Mouse (Mus musculus) lung, postnatal 0 days (tissue): ENCODE results near the gene Creb3l2. TPM values are rescaled to one million over a fixed set of nuclear protein-coding genes. Genes with fewer than 3 reads are reported as not detected.

ENCODE experiments used
- ATAC-seq: fragments of 200-750 bp; cut with Nextera tagmentation; 2 replicates; pipeline ENCODE4 v1.8.0; 2017; ENCODE audit warnings: moderate library complexity
- DNase-seq: peaks from one replicate; pipeline ENCODE4 v3.0.0-alpha.2; 2016; ENCODE audit warnings: low spot score
- H3K27ac ChIP-seq: fragments of 300-500 bp; sonication (generic); 2 replicates; pipeline ENCODE4 v1.5.1; 2014; ENCODE audit warnings: antibody characterized with exemption, mild to moderate bottlenecking, low read length, mixed read lengths
- H3K27me3 ChIP-seq: fragments of 300-500 bp; sonication (generic); replicated peaks from 2 replicates; pipeline ENCODE4 v1.6.1; 2014; ENCODE audit warnings: low read length, mixed read lengths; ENCODE audit not compliant: insufficient read depth
- H3K36me3 ChIP-seq: fragments of 300-500 bp; sonication (generic); 2 replicates; pipeline ENCODE4 v1.6.1; 2014; ENCODE audit warnings: low read length, mixed read lengths; ENCODE audit not compliant: insufficient read depth
- H3K4me1 ChIP-seq: fragments of 300-500 bp; sonication (generic); 2 replicates; pipeline ENCODE4 v1.6.1; 2014; ENCODE audit warnings: antibody characterized with exemption, low read depth, low read length, mixed read lengths; ENCODE audit not compliant: insufficient read depth
- H3K4me2 ChIP-seq: fragments of 300-500 bp; sonication (generic); replicated peaks from 2 replicates; pipeline ENCODE4 v1.6.1; 2014; ENCODE audit warnings: low read depth, mild to moderate bottlenecking, low read length, moderate library complexity, mixed read lengths
- H3K4me3 ChIP-seq: fragments of 300-500 bp; sonication (generic); 2 replicates; pipeline ENCODE4 v1.5.1; 2014; ENCODE audit warnings: low read depth, low read length
- H3K9ac ChIP-seq: fragments of 300-500 bp; sonication (generic); replicated peaks from 2 replicates; pipeline ENCODE4 v1.6.1; 2014; ENCODE audit warnings: low read depth, mild to moderate bottlenecking
- H3K9me3 ChIP-seq: fragments of 300-500 bp; sonication (generic); 2 replicates; pipeline ENCODE4 v1.6.1; 2016; ENCODE audit warnings: low read length, mixed read lengths
- CTCF ChIP-seq: IDR thresholded peaks from 2 replicates; pipeline ENCODE4 v1.5.1; 2016; ENCODE audit warnings: antibody characterized with exemption, mild to moderate bottlenecking
- EP300 ChIP-seq: IDR thresholded peaks from 2 replicates; pipeline ENCODE4 v1.6.1; 2016; ENCODE audit warnings: antibody characterized with exemption, mild to moderate bottlenecking, control low read depth
- WGBS: fragments of 180-500 bp; shearing (Covaris S2); extraction: QIAGEN DNeasy Blood & Tissue Kit; methylation state at CpG from one replicate; pipeline ENCODE4 v1.1.7; 2014; 5-methylcytosine and 5-hydroxymethylcytosine counted together
- polyA plus RNA-seq: library from polyadenylated mRNA; unstranded; fragments of >200 nt; fragmentation: Nextera tagmentation; extraction: Ambion mirVana; gene quantifications from 2 replicates; pipeline ENCODE4 v1.2.1, GENCODE M21; 2015

The Creb3l2 gene
- polyA plus RNA-seq, 1 experiment from 2014 or later: 23.8 TPM

DNA sequence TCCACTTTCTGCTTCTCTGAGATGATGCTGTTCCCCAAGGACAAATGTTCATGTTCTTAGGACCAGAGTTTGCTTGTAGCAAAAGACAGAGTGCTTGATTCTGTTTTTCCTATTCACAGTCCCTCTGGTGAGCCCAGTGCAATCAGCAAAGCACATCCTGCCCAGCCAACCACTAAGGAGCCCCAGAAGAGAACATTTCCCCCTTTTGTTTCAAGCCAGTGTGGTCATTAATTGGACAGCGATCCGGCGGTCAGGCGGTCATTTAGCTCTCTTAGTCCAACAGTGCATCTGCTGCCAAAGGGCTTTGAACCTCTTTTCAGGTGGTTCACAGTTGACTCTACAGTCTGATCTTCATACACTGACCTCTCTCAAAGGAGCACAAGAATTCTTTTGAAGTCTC is 131.3 kb downstream of the Creb3l2 start:
- H3K36me3 ChIP-seq: no peaks in the 10 kb centered on the region
- H3K27ac ChIP-seq: no peak overlapping the region
- 69% methylated on average over 4 of the region's 4 CpGs for WGBS
- H3K9ac ChIP-seq: no peak overlapping the region
- no peaks in the 10 kb centered on the region for H3K9me3 ChIP-seq
- no peak overlapping the region for H3K4me2 ChIP-seq
- H3K4me3 ChIP-seq: no peak overlapping the region
- H3K4me1 ChIP-seq: no peaks in the 10 kb centered on the region
- TF ChIP-seq EP300 (no peak), CTCF (no peak)
- DNase-seq: no peak
- ATAC-seq: no peak
- H3K27me3 ChIP-seq: no peaks in the 10 kb centered on the region

DNA sequence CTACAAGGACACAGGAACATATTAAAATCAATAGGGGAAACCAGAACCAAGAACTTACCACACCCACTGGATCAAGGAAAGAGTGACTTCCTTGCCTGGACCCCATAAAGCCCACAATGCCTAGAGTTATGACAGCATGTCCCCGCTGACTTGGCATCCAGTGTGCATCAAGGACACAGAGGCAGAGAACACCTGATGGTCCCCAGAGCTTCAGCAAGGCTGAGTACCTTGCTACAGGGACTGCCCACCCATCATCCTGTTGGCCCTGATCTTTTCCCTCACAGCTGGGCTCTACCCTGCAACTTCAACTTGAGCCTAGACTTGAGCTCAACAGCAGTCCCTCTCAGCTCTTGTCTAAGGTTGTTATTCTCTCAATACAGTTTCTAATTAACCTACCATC is 135.3 kb downstream of the Creb3l2 start:
- Histone ChIP-seq H3K36me3 (no peaks in the 10 kb centered on the region), H3K4me2 (no peak overlapping the region), H3K4me3 (no peak overlapping the region), H3K9me3 (no peaks in the 10 kb centered on the region), H3K4me1 (no peaks in the 10 kb centered on the region), H3K27me3 (peaks cover 1% of the 10 kb centered on the region; the same call in 1 of the 2 replicates), H3K27ac (no peak overlapping the region), H3K9ac (no peak overlapping the region)
- no peak for TF ChIP-seq EP300
- TF ChIP-seq CTCF: no peak
- ATAC-seq: no peak
- no peak for DNase-seq
- whole genome bisulfite sequencing: 80% methylated on average over 1 of the region's 1 CpGs

DNA sequence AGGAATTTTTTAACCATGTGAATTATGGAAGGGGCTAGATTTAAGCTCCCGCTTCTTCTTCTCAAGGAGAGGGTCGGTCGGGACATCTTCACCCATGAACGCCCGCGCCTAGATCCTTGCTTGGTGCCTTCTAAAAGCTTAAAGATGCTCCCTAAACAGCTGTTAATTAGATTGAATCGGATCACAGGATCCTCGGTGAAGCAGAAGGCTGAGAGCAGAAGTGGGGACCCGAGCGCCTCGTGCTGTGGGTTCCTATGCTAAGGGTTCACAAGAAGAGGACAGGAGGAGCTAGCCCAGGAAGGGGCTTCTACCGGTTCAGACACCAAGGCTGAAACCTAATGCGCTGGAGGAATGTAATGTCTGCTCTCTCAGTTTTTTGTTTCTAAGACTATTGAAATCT is 141.5 kb downstream of the Creb3l2 start:
- WGBS: 13% methylated on average over 13 of the region's 13 CpGs
- DNase-seq (no peak), ATAC-seq (no peak)
- Histone ChIP-seq H3K4me3 (peak overlapping the region; percentile 52; the same call in 1 of the 2 replicates), H3K27me3 (peaks cover 25% of the 10 kb centered on the region), H3K27ac (no peak overlapping the region), H3K4me2 (no peak overlapping the region; the same call in 1 of the 2 replicates), H3K4me1 (peaks cover 2% of the 10 kb centered on the region; the same call in 1 of the 2 replicates), H3K36me3 (no peaks in the 10 kb centered on the region), H3K9me3 (no peaks in the 10 kb centered on the region), H3K9ac (no peak overlapping the region)
- TF ChIP-seq EP300 (no peak), CTCF (no peak)

DNA sequence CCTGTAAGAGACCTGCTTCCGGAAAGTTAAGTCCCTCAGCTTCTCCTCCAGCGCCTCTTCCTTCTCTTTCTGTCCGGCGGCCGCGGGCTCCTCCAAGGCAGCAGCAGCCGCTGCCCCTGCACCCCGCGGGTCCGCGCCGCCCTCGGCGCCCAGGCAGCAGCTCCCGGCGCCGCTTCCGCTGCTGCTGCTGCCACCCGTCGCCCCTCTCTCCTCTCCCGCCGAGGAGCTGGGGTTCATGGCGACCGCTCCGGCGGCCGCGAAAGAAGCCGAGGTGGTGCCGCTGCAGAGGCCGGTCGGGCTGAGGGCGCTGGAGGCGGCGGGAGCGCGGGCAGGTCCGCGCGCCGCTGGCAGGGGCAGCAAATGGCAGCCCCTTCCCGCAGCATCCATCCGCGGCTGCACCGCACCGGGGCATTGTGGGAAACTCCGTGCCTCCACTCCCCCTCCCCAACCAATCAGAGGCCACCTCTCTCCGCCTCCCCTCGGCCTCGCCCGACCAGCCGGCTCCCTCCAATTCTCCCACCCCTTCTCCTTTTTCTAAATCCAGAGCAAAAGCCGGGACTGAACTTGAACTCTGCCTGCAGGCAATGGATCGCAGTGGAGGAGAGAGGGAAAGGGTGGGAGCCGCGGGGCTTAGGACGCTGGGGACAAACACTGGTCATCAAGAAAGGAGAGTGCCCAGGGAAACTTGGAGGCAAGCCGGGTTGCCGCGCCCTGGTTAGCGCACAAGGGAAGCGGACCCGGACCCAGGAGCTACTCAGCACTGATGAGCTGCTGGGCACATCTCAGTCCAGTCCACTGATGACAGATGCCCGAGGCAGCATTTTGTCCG is 142.2 kb downstream of the Creb3l2 start, which contains the start of gene Dgki:
Gene Dgki (minus strand): TSS at position 623 of the 829 bp plus-strand sequence.
- no peaks in the 10 kb centered on the region for H3K9me3 ChIP-seq
- DNase-seq: peak; percentile 22
- TF ChIP-seq EP300 (no peak), CTCF (no peak)
- peaks cover 2% of the 10 kb centered on the region; the same call in 1 of the 2 replicates for H3K4me1 ChIP-seq
- H3K27me3 ChIP-seq: peaks cover 25% of the 10 kb centered on the region
- ATAC-seq: peak; percentile 38
- peak within 1 kb of the TSS; percentile 52 for H3K4me3 ChIP-seq
- no peak within 1 kb of the TSS for H3K9ac ChIP-seq
- peak within 1 kb of the TSS; percentile 89 for H3K4me2 ChIP-seq
- H3K27ac ChIP-seq: no peak within 1 kb of the TSS
- no peaks in the 10 kb centered on the region for H3K36me3 ChIP-seq
- 5% methylated on average over 42 of the region's 65 CpGs for WGBS

DNA sequence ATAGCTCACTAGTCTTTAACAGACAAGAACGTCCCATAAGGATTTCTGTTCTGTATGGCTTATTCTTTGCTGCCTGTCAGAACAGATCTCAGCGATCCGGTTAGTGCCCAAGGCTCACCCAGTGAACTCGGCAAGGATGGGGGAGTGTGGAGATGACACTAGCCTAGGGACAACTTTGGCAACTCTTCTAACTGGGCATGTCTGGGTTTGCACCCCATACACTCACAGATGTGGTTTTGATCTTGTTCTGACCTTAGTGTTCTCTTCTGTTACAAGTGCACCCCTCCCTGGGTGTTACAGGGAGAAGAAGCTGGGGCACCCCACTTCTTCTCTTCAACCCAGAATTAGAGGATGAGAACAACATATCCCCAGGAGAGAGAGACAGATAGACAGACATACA is 143.0 kb downstream of the Creb3l2 start:
- Histone ChIP-seq H3K36me3 (no peaks in the 10 kb centered on the region), H3K9ac (no peak overlapping the region), H3K4me2 (peak overlapping the region; percentile 89; the same call in 1 of the 2 replicates), H3K27me3 (peaks cover 25% of the 10 kb centered on the region), H3K4me3 (peak overlapping the region; percentile 52), H3K4me1 (peaks cover 2% of the 10 kb centered on the region; the same call in 1 of the 2 replicates), H3K9me3 (no peaks in the 10 kb centered on the region), H3K27ac (no peak overlapping the region)
- ATAC-seq: no peak
- WGBS: 26% methylated on average over 4 of the region's 4 CpGs
- no peak for DNase-seq
- TF ChIP-seq EP300 (no peak), CTCF (no peak)

GRCm38 (mm10) chr6:37297744-37298482 is 144.0 kb downstream of the Creb3l2 start:
- Histone ChIP-seq H3K27me3 (peaks cover 25% of the 10 kb centered on the region), H3K9me3 (no peaks in the 10 kb centered on the region), H3K4me1 (peaks cover 2% of the 10 kb centered on the region; the same call in 1 of the 2 replicates), H3K4me3 (no peak overlapping the region), H3K4me2 (no peak overlapping the region), H3K9ac (no peak overlapping the region), H3K27ac (no peak overlapping the region), H3K36me3 (no peaks in the 10 kb centered on the region)
- WGBS: 50% methylated on average over 8 of the region's 8 CpGs
- TF ChIP-seq EP300 (no peak), CTCF (no peak)
- ATAC-seq: no peak
- no peak for DNase-seq
